Mouse (Mus musculus) cerebellum, postnatal 36 days (tissue): ENCODE data around the gene Papss2.

ENCODE experiments used
- DNase-seq, 2 experiments: peaks; one replicate each; pipeline ENCODE4 v3.0.0; 2021 to 2022; ENCODE audit warnings: mixed read lengths in 2 of 2

The Papss2 gene

DNA sequence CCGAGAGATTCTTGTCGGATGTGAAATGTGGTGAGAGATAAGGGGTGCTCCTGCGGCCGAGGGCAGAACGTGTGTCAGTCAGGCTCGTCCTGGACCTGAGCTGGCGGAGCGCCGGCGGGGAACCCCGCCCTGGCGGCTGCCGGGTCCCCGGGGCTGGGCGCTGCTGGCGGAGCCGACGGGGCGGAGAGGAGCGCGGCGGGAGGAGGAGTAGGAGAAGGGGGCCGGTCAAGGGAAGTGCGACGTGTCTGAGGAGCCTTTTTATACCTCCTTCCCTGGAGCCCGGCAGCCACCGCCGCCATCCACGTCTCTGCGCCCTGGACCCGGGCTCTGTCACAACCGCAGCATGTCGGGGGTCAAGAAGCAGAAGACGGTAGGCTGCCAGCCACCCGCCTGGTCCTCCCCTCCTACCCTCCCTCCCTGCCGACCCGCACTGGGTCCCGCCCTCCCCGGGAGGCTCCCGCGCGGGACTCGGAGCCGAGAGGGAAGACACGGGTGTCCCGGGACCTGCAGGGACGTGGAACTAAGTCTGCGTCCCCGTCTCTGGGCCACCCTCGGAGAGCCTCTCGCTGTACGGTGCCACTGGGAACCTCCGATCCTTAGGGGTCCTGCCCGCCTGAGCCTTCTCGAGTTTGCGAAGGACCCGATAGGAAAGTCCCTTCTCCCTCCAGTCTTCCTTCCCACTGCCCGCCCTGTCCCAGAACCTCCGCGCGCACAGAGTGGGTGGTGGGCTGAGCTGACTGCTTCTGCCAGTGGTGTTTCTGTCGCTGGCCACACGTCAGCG, at the start of gene Papss2:
Papss2 (plus strand) TSS at position 285 of the 781 bp plus-strand sequence.
- DNase-seq: peak in 1 of 2 experiments; percentile 2

DNA sequence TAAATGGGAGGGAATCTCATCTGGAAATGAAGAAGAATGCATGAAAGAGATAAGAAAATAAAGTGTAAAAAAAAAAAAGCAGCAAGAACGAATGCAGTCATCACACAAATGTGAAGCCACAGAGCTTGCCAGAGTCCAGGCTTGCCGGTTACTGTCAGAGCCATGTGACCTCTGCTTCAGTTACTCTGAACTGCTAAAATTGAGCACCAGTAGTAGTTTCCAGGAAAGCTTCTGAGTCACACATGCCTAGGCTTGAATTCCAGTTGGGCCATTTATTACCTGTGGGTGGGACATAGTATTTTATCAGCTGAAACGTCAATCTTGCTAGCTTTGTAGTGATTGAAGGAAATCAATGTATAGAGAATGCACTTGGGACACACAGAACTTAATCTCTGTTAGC, 48.2 kb upstream of the Papss2 start:
- no peak for DNase-seq

DNA sequence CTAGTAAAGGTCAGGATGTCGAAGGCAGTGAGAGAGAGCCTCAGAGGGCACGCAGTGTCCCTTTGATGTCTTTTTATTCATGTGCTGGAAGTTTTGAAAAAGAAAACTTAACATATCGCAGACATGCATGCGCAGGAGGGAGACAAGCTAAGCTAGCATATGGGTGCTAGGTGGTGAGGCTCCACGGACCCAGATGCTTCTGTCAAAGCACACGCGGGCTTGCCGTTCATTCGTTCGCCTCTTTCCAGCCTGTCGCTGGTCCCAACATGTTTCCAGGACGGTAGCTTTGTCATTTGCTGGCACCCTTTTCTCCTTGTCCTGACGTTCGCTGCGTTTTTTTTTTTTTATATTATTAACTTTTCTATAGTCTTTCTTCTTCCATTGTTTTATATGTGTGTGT, 47.4 kb upstream of the Papss2 start:
- DNase-seq: no peak

DNA sequence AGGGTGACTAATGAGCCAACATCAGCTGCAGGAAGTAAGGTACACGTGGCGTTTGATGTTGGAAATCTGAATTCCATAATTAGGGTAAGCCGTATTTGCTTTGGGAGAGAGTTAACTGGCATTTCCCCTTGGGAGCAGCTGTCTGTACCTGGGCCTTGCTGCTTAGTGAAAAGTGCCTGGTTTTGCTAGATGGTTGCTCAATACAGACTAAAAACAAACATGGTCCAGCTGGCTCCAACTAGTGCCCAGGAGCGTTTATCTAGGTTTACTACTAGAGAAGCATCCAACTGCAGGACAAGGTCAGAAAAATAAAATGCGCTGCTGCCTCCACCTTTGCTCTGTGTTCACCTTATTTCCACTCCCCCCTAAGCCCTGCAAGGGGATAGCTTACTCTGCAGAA, 45.1 kb upstream of the Papss2 start:
- DNase-seq: no peak

DNA sequence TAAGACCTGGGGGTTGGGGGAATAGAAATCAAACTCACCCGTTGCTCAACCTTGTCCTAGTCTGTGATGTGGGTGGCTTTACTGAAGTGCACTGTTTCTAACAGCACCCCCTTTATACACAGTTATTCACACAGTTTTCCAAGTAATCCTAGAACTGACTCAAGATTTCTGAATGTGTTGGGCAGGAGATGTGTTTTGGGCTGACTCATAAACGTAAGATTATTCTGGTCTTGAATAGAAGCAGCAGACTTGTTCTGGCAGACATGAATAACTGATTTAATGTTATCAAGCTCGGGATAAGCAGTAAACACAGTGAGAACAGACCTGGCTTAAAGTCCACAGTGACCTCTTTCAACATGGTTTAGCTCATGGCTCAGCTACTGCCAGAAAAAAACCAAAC, 44.1 kb upstream of the Papss2 start:
- no peak for DNase-seq

DNA sequence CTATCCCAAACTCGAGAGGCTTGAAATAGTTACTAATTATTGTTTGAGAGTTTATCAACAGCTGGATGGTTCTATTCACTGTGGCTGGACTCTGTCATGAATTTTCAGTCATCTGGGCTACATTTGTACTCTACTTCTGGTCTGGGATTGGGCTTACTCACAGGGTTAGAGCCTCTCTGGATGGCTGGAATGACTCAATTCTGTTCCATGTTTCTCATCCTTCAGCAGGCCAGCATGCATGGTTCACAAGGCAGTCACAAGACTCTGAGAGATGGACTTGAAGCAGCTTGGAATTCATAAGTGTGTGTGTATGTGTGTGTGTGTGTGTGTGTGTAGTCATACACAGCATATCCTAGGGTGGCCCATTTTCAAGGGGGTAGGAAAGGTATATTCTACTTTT, 43.5 kb upstream of the Papss2 start:
- no peak for DNase-seq

DNA sequence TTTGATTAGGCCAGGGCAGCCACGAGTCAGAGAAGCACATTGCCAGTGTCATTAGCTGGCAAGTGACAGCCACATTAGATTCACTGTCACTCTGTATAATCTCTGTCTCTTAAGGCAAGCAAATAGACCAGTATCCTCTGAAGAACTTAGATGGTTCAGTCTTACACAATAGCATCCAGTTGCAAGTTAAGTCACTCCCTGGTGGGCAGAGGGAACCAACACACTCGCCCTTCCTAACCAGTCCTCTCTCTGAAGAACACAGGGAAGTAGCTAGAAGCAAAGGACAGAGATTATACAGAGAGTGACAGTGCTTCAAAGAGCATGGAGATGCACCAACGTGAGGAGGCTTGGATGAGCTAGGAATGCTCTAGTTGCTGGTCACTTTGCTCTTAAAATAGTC, 42.3 kb upstream of the Papss2 start:
- no peak for DNase-seq

DNA sequence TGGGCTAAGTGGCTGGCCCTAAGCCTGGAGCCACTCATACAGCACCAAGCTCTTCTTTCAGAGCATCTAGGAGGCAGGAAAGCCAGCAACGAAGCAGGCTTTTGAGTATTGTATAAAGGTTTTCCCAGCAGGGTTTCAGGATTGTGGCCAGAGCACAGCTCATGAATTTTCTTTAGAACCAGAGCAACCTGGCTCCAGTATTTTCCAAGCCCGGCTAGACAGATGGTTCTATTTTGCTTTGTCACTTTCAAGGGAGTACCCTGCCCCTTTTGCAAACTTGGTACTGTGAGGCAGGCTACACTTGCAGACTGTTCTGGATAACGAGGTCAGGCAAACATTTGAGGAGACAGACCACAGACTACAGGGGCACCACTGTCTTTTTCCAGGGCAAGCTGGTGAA, 40.3 kb upstream of the Papss2 start:
- peak; percentile 5 to 9 for DNase-seq

DNA sequence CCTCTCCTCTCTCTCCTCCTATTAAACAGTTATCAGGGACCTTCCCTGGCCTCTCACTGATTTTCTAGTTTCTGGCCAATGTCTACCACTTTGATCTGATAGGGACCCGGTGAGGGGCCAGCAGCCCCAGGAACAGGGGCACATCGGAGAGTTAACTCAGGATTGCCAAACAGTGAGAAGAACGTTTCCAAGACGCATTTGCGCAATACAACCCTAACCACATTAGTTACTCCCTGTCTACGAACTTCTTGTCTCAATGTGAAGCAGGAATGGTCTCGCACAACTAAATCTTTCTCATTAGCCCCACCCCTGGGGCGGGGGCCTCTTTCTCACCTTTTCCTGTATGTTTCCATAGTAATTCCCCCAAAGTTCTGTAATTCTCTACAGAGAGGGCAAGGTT, 28.6 kb upstream of the Papss2 start:
- DNase-seq: no peak

DNA sequence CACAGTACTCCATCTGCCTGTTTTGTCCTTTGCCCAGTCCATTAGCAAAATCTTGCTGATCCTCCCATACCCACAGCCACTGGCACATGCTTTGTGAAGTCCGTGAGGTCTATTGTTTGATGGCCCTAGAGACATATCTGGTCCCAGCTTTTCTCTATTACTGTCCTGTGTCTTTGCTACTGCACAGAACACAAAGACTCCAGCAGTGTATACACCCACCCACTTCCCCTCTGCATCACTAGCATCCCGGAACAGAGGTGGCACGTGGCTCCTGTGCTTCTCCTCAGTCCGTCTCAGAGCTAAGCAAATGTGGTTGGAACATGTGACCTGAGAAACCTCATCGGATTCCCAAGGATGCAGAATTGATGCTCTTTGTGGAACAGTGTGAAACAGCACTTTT, 28.1 kb upstream of the Papss2 start:
- no peak for DNase-seq

DNA sequence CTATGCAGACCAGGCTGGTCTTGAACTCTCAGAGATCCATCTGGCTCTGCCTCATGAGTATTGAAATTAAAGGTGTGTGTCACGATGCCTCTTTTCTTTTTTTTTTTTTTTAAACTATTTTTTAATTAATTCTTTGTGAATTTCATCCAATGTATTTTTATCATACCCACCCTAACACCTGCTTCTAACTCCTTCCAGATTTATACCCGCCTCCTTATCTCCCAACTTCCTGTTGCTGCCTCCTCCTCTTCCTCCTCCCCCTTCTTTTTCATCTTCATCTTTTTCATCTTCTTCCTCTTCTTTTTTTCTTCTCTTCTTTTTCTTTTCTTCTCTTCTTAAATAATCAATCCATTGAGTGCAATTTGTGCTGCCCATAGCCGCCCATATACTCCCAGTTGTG, 27.1 kb upstream of the Papss2 start:
- DNase-seq: no peak

DNA sequence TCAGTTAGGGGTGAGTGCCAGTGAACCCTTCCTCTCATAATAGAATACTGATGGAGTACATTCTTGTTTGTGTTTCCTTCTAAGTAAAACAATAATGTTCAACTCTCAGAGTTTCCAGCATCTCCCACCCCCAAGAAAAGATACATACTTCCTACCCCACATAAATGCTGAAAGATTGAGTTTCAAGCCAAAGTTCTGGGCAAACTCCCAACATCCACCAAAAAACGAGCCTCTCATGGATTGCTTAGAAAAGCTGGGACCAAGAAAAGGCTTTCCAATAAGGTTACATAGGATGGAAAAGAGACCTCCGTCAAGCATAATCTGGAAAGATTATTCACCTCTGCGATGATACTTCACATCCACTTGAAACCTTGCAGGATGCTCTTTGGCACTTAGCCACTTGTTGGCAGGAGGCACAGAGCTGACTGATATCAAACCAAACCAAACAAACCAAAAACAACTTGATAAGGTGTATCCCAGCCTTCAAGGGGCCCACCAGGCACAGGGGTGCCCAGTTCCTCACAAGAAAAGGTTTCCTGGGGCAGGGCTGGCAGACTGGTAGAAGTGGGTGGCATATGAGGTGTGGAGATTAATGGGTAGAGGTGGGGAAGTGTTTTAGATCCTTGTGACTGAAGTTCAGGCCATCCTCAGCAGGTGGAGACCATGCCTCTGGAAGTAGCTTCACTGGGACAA, 26.5 kb upstream of the Papss2 start:
- no peak for DNase-seq

DNA sequence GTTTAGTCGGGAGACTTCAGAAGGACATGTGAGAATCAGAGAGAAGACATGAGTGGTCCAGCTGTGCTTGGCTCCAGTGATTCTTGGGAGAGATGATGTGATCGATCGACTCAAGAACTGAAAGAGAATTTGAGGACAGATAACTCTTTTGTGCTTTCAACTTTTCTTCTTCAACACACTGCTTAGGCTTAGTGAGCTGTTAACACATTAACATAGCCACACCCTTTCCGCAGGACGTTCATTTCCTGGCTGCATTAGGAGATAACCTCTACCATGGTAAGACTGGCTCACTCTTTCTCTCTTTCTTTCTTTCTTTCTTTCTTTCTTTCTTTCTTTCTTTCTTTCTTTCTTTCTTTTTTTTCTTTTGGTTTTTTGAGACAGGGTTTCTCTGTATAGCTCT, 25.9 kb upstream of the Papss2 start:
- no peak for DNase-seq

DNA sequence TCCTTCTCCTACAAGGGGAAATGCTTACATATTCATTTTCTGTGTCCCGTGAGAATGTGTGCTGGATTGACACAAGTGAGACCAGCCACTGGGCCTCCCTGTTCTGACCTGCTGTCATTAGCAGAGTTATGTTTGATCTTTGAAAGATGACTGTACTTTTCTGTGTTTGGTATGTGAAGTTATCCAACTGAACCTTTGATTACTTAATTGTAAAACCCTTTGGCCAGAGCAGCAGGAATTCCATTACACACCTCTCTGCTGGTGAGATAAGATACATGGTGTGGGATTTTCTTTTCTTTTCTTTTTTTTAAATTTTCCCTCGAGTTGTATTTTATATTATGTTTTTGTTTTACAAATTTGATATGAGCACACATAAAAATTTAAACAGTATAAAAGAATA, 23.4 kb upstream of the Papss2 start:
- DNase-seq: no peak

DNA sequence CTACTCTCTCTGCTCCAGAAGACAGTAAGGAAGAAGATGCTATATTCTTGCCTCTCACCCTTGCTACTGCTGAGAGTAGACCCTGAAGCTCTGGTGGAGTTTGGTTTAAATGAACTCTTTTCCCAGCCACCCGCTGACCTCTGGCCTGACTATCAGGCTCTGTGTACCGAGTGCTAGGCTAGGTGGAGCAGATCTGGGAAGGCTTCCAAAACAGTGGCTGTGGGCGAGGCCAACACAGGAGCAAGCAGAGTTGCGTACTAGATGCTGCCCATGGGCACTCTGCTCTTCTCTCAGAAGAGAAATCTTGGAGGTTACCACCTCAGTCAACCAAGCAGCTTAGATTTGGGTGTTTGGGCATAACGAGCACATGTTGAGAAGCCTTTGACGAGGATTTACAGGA, 22.3 kb upstream of the Papss2 start:
- DNase-seq: no peak

DNA sequence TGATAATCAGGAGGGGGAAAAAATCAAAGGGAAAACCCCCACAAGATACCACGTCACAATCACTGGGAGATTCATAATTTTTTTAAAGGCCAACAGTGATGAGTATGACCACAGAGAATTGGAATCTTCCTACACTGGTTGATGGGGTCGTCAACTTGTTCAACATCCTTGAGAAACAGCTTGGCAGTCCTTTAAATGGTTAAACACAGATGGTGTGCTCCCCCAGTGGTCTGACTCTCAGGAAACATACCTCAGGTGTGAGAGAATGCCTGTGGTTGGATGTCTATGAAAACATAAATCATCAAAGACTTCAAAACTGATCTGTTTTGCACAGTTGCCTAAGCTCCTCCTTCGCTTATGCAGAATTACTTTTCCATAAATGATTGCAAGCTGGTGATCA, 20.7 kb upstream of the Papss2 start:
- no peak for DNase-seq

DNA sequence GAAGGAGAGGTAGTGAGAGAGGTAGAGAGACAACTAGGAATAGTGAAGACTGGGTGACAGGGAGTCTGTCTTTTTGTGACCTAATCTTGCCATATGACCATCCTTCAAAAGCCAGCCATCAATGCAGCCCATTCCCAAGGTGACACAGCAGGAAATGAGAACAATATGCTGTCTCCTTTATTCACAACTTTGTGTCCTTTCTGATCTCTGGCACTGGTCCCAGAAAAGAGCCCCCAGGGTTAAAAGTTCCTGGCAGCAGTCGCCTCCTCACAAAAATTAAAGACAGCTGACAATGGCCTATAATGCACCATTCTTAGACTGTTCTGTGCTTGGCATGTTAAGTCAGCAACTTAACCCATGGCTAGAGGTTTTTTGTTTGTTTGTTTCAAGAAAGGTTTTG, 17.8 kb upstream of the Papss2 start:
- DNase-seq: no peak

DNA sequence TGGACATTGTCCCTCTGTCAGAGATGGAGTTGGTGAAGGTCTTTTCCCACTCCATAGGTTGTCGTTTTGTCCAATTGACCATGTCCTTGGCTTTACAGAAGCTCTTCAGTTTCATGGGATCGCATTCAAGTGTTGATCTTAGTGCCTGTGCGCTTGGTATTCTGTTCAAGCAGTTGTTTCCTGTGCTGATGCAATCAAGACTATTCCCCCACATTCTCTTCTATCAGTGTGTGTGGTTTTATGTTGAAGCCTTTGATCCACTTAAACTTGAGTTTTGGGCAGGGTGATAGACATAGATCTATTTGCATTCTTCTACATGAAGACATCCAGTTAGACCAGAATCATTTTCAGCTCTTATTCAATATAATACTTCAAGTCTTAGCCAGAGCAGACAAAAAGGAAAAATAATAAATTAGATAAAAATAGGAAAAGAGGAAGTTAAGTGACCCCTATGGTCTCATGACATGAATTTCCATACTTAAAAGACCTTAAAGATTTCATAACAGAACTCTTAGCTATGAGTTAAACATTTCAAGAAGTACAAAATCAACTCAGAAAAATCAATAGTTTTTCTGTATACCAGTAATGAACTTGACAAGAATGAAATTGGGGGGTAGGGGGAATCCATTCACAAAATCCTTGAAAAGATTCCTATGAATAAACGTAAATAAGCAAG, 12.4 kb upstream of the Papss2 start:
- no peak for DNase-seq

DNA sequence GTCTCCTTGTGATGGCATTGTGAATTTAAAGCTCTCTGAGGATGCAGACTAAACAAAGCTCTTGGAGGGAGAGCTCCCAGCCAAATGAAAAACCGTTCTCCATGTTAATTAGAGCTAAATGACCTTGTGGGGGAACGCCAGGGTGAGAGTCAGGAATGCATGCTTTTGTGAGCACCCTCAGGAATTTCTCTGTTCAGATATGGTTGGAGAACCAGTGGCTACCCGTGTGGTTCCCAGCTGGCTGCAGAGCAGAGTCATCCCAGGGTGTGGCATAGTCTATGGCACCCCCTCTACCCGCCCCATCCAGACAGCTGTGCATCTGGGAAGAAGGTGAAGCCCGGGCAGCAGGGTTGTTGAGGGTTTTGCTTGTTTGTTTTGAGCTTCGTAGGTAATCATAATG, 7.9 kb upstream of the Papss2 start:
- no peak for DNase-seq

DNA sequence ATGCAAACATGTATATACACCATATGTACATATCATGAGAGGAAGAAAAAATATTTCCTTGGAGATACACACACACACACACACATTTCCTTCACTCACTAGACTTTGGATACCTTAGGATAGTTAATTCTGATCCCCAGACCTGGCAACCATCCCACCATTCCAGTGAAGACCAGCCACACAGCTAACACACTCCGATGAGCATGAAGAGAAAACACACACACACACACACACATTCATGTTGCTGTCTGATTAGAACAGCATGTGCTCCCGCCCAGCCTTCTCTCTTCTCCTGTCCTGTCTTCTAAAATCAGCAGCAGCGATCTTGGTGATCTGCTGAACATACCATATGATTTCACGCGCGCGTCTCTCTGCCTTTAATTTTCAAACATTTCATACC, 2.8 kb upstream of the Papss2 start:
- DNase-seq: no peak

DNA sequence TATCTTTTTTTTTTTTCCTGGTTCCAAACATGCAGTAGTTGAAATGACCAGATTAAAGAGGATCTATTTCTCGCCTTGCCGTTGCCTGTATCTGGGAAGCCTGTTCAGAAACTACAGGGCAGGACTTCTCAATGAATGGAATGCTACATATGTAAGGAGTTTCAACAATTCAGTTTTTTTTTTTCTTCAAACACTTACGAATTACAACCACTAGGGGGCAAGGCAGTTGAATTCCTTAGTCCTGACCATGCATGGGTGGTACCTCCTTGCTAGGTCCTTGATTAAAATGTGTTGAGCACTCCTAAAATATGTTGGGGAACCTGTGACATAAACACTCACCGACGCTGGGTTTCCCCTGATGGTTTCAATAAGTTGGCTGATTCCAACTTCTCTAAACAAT, 1.7 kb upstream of the Papss2 start:
- DNase-seq: no peak

DNA sequence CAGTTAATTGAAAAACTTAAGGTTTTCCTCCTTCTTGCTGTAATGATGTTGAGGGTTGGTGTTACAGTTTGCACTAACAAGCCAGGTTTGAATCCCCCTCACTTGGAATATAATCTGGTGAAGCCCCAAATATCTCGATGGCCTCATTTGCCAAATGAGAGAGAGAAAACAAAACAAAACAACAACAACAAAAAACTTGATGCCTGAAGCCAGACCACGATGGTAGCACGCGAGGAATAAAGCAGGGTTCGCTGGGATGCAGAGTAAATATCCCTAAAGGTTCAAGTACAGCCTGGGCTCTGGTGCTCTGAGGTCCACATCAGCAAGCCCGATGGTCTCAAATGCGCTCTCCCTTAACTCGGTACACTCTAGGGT, 472 bp upstream of the Papss2 start:
- no peak for DNase-seq

DNA sequence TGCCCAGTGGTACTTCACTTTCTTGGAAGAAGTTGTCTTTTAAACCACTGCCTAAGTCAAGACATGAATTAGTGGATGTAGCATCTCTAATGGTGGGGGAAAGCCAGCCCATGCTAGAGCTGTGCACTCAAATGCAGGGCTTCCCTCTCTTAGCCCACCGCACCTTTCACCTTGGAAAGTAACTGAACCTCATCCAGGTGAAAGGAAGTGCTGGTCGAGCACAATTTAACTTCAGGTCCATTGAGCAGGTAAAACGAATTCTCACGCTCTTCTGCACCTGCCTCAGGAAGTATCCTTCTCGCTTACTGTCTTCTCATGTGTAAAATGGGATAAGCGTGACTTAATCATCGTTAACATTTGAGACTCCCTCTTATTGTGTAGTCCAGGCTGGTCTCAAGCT, 3.4 kb downstream of the Papss2 start:
- DNase-seq: no peak

DNA sequence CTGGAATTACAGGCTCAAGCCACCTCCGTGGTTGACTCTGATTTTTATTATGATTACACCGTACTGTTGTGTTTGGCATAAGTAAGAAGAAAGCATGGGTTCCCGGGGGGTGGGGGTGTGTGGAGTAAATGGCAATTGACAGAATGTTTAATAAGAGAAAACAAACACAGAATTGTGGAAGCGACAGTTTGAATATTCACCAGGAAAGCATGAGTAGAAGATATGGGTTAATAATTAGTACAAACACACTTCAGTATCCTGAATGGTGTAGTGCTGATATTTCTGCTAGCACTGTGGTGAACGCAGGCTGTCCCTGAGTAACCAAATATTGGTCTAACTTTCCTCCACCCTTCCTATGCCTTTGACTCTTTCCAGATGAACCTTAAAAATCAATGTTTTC, 3.8 kb downstream of the Papss2 start:
- no peak for DNase-seq
